In genomic region chr5:67634339-67634738, GRCm38 (mm10) we compare ENCODE assay signal across 10 mouse cellular contexts. TPM values are rescaled to one million over a fixed set of nuclear protein-coding genes. Genes with fewer than 3 reads are reported as not detected.
DNase-seq lines count a peak whose midpoint lies in the region; ATAC-seq and TF ChIP-seq lines count a peak whose summit lies in the region.
"Had no signal": no experiment of that assay in that cellular context is flagged by ENCODE, and none has a peak within 500 bp of the region (broad histone marks: within the 10 kb centered on the region; RNA-seq: fewer than 3 reads in every experiment).

No protein-coding gene starts in this region.

- no peaks in the 10 kb centered on the region for H3K27me3 ChIP-seq in forebrain, embryonic 14.5 days (replicated peaks; ENCODE audit: control insufficient read depth, insufficient read depth, low read length)

- no peak overlapping the region for H3K4me3 ChIP-seq in lung, adult 2 months (replicated peaks; ENCODE audit: extremely low read depth, low read depth, low read length)
- no peak overlapping the region for H3K4me3 ChIP-seq in forebrain, embryonic 14.5 days (ENCODE audit: low read depth, low read length)

- 69% methylated on average over 3 of the region's 3 CpGs for WGBS in lung, adult 2 months
- WGBS in forebrain, embryonic 14.5 days: 2% methylated on average over 3 of the region's 3 CpGs

- H3K9ac ChIP-seq in forebrain, embryonic 14.5 days (ENCODE audit: low read length): no peak overlapping the region

- no peak for TF ChIP-seq CTCF in lung, adult 2 months (IDR thresholded peaks at IDR 0.05; ENCODE audit: insufficient read depth, low read length)

- H3K4me1 ChIP-seq in lung, adult 2 months (ENCODE audit: control insufficient read depth, insufficient read depth, low read length): peaks cover 4% of the 10 kb centered on the region; the same call in 1 of the 2 replicates
- peaks cover 16% of the 10 kb centered on the region for H3K4me1 ChIP-seq in forebrain, embryonic 14.5 days (ENCODE audit: control insufficient read depth, insufficient read depth, low read length)

- H3K36me3 ChIP-seq in forebrain, embryonic 14.5 days (ENCODE audit: control insufficient read depth, insufficient read depth, low read length): no peaks in the 10 kb centered on the region

- ATAC-seq in forebrain, embryonic 14.5 days: peak; percentile 81

- H3K27ac ChIP-seq in forebrain, embryonic 14.5 days (ENCODE audit: low read depth, low read length): no peak overlapping the region

- no peak for TF ChIP-seq POLR2A in lung, adult 2 months (IDR thresholded peaks at IDR 0.05; ENCODE audit: borderline replicate concordance, extremely low read depth, low read depth, low read length)

- H3K9me3 ChIP-seq in forebrain, embryonic 14.5 days (replicated peaks; ENCODE audit: control insufficient read depth, low read length): no peaks in the 10 kb centered on the region

- DNase-seq in lung, adult 2 months: peak; percentile 25
- DNase-seq in lung, postnatal 10 days: no peak
- DNase-seq in forebrain, embryonic 14.5 days (ENCODE audit: low spot score): peak; percentile 62
- DNase-seq in lung, postnatal 14 days: peak; percentile 12
- DNase-seq in retina, postnatal 1 day: peak; percentile 23
- DNase-seq in thymus, postnatal 36 days: no peak
- DNase-seq in right cerebral cortex, adult 18-20 months: no peak
- DNase-seq in heart, adult 18-20 months: no peak
- DNase-seq: gastrocnemius, postnatal 10 days had no signal

- H3K4me2 ChIP-seq in forebrain, embryonic 14.5 days (ENCODE audit: low read length): no peak overlapping the region

RNA-seq across cellular contexts. Expression of gene Shisa3, which starts 26.7 kb away (rescaled TPM):
- 0.67 and 0.88 TPM in 2 replicates for polyA plus RNA-seq in lung, adult 2 months (2012; rRNA removed)
- 0.04 and 0.80 TPM in 2 replicates for polyA plus RNA-seq in forebrain, embryonic 14.5 days (2014; fragmentation: Nextera tagmentation; extraction: Ambion mirVana)
- total RNA-seq in heart, adult 18-20 months (2021): 1 to 10 TPM; 1.3 to 1.5 TPM
- total RNA-seq: megakaryocyte-erythroid progenitor cell, adult 5-6 weeks had no signal

Comparison
In these comparisons a context has a peak if more than half of its experiments do, and no peak if none do; other contexts are left out.
1. DNase-seq: peak in lung, adult 2 months (single experiment), forebrain, embryonic 14.5 days (single experiment), lung, postnatal 14 days (single experiment) and retina, postnatal 1 day (single experiment); none in lung, postnatal 10 days (single experiment), thymus, postnatal 36 days (0 of 2), right cerebral cortex, adult 18-20 months (single experiment) and heart, adult 18-20 months (0 of 2).